Mouse (Mus musculus) bone marrow macrophage, adult 2 months (primary cell): Measurements from ENCODE around the gene Cst13. TPM values are rescaled to one million over a fixed set of nuclear protein-coding genes. Genes with fewer than 3 reads are reported as not detected.
"Not testable (repeated sequence)": the region's sequence is repeated elsewhere in the genome, so short reads cannot be mapped to it uniquely, and the experiment has no call there.

Experiments
- H3K27ac ChIP-seq: 2 replicates; pipeline ENCODE4 v1.5.1; 2012; ENCODE audit warnings: low read depth, low read length; ENCODE audit not compliant: insufficient read depth
- H3K4me1 ChIP-seq: 2 replicates; pipeline ENCODE4 v1.6.1; 2012; ENCODE audit warnings: low read length; ENCODE audit not compliant: control insufficient read depth, insufficient read depth
- H3K4me3 ChIP-seq: 2 replicates; pipeline ENCODE4 v1.5.1; 2012; ENCODE audit warnings: mild to moderate bottlenecking, low read length, moderate library complexity; ENCODE audit not compliant: insufficient read depth
- CTCF ChIP-seq: IDR thresholded peaks from 2 replicates; pipeline ENCODE4 v1.5.1; 2012; ENCODE audit warnings: low read depth, mild to moderate bottlenecking, low read length, moderate library complexity
- POLR2A ChIP-seq: IDR thresholded peaks from 2 replicates; pipeline ENCODE4 v1.6.1; 2012; ENCODE audit warnings: mild to moderate bottlenecking, low read depth, low read length, borderline replicate concordance
- polyA plus RNA-seq: library from polyadenylated mRNA; stranded (reverse); fragments of >200 nt; gene quantifications from 2 replicates; pipeline ENCODE4 v1.2.4, GENCODE M21; 2012; ENCODE audit not compliant: missing spikeins, insufficient read depth, insufficient read length

Gene Cst13
- not detected in 2 replicates for polyA plus RNA-seq

GRCm38 (mm10) chr2:148819909-148820308 lies at the start of gene Cst13:
Gene Cst13, plus strand, starts transcription at chr2:148820081.
- Histone ChIP-seq H3K4me3 (no peak within 1 kb of the TSS), H3K4me1 (no peaks in the 10 kb centered on the region), H3K27ac (no peak within 1 kb of the TSS)
- TF ChIP-seq CTCF = no peak
- TF ChIP-seq POLR2A = no peak

- not testable (repeated sequence) for H3K4me3 ChIP-seq, H3K4me1 ChIP-seq, H3K27ac ChIP-seq
Measured at GRCm38 (mm10) chr2:148771397-148771796, 48.5 kb upstream of the Cst13 start, which contains the start of gene Cst11. Gene Cst11, minus strand, starts transcription at chr2:148771497.

- TF ChIP-seq CTCF (no peak), POLR2A (no peak)
- no peak within 1 kb of the TSS for H3K27ac ChIP-seq
- H3K4me1 ChIP-seq = no peaks in the 10 kb centered on the region
- no peak within 1 kb of the TSS for H3K4me3 ChIP-seq
Measured at GRCm38 (mm10) chr2:148781709-148782108, 38.2 kb upstream of the Cst13 start, which contains the start of gene 8030411F24Rik. Gene 8030411F24Rik, plus strand, starts transcription at chr2:148782009.

- no peak within 1 kb of the TSS for H3K4me3 ChIP-seq
- H3K4me1 ChIP-seq = no peaks in the 10 kb centered on the region
- TF ChIP-seq POLR2A (no peak), CTCF (no peak)
- H3K27ac ChIP-seq = no peak within 1 kb of the TSS
Measured at GRCm38 (mm10) chr2:148789142-148789541, 30.7 kb upstream of the Cst13 start, which contains the start of gene Cst12. Gene Cst12, plus strand, starts transcription at chr2:148789361.

- H3K4me3 ChIP-seq = no peak within 1 kb of the TSS
- H3K27ac ChIP-seq = no peak within 1 kb of the TSS
- TF ChIP-seq POLR2A (no peak), CTCF (no peak)
- no peaks in the 10 kb centered on the region for H3K4me1 ChIP-seq
Measured at GRCm38 (mm10) chr2:148798485-148798884, 21.4 kb upstream of the Cst13 start, which contains the start of gene Cst8. Gene Cst8, plus strand, starts transcription at chr2:148798785.

GRCm38 (mm10) chr2:148801491-148801921 lies 18.4 kb upstream of the Cst13 start:
- TF ChIP-seq POLR2A = no peak
- no peak for TF ChIP-seq CTCF
- H3K27ac ChIP-seq = no peak overlapping the region
- H3K4me3 ChIP-seq = no peak overlapping the region
- H3K4me1 ChIP-seq = no peaks in the 10 kb centered on the region

GRCm38 (mm10) chr2:148806696-148807095 lies 13.2 kb upstream of the Cst13 start:
- H3K27ac ChIP-seq = no peak overlapping the region
- H3K4me3 ChIP-seq = no peak overlapping the region
- no peaks in the 10 kb centered on the region for H3K4me1 ChIP-seq
- TF ChIP-seq POLR2A = no peak
- no peak for TF ChIP-seq CTCF

GRCm38 (mm10) chr2:148825986-148826385 lies 6.1 kb downstream of the Cst13 start:
- no peaks in the 10 kb centered on the region for H3K4me1 ChIP-seq
- TF ChIP-seq CTCF = no peak
- no peak for TF ChIP-seq POLR2A
- H3K27ac ChIP-seq = no peak overlapping the region
- H3K4me3 ChIP-seq = no peak overlapping the region

- Histone ChIP-seq H3K4me1 (no peaks in the 10 kb centered on the region), H3K27ac (no peak within 1 kb of the TSS), H3K4me3 (no peak within 1 kb of the TSS)
- TF ChIP-seq CTCF (no peak), POLR2A (no peak)
Measured at GRCm38 (mm10) chr2:148834912-148835311, 15.0 kb downstream of the Cst13 start, which contains the start of gene Cst9. Gene Cst9, plus strand, starts transcription at chr2:148835147.

GRCm38 (mm10) chr2:148838075-148838777 lies 18.3 kb downstream of the Cst13 start:
- Histone ChIP-seq H3K4me1 (no peaks in the 10 kb centered on the region), H3K4me3 (no peak overlapping the region), H3K27ac (no peak overlapping the region)
- no peak for TF ChIP-seq CTCF
- no peak for TF ChIP-seq POLR2A
